Mouse (Mus musculus): Measurements from ENCODE around the gene Glis1.

- no peak for TF ChIP-seq TAL1 (IDR thresholded peaks at IDR 0.05; ENCODE audit: low read length)
- no peak for TF ChIP-seq GATA1 (IDR thresholded peaks at IDR 0.05; ENCODE audit: low read length)
Measured at GRCm38 (mm10) chr4:107449519-107449918, 15.1 kb downstream of the Glis1 start.

All from erythroblast, embryonic 14.5 days (primary cell).